Mouse (Mus musculus): ENCODE data around the gene Usp48.

Usp48 gene

DNA sequence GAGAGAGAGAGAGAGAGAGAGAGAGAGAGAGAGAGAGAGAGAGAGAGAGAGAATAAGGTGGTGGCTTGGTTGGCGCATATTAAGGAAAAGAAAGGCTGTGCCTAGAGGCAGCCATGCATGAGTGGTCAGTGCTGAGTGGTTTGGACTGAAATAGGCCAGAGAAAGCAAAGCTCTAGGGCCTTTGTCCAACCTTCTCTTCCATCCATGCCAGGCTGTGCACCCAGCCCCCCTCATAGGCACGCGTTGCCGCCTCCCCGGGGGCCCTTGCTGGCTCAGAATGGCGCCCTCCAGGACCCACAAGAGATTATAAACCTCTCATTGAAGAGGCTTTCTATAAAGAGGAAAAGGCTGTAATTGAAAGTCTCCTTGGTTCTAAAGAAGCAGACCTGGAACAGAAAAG is 68.0 kb downstream of the Usp48 start:
- WGBS: 56% methylated on average over 6 of the region's 6 CpGs

DNA sequence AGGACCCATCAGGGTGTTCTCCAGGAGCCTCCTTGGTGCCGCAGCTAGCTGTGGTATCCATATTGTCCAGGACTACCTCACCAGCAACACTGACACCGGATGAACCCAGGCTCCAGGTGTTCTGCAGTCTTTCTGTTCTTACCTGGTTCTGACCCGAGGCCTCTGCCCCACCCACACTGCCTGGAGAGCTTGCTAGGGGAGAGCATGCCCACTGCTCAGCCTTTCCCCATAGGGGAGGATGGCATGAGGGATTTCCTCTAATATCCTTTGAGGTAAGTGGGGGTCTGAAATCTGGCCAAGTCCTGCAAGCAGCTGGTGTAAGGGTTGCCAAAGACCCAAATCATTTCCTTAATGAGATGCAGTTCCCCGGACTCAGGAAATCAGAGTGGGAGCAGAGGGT is 69.9 kb downstream of the Usp48 start:
- WGBS: 65% methylated on average over 4 of the region's 4 CpGs

DNA sequence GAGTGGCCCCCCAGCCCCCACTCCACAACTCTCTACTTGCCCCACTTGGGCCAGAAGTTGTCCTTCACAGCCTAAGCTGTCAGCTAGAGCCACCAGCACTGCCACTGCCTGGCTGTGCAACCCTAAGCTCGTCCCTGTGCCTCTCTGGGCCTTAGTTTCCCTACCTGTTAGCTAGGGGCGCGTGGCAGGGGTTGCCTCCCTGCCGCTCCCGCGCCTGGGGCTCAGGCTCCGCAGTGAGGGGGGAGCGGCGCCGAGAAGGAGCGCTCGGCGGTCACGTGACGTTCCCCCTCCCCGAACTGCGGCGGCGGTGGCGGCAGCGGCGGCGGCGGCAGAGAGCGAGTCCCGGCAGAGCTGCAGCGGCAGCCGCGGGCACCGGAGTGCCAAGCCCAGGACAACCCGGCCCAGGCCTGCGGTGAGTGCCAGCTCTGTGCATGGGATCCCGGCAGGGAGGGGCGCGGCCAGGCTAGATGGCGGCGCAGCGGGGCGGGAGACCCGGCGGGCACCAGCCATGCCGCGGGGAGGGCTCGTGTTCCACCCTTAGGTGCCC is 71.0 kb downstream of the Usp48 start, which contains the start of gene Rap1gap:
Gene Rap1gap, plus strand, starts transcription at position 294 of the 547 bp plus-strand sequence.
- WGBS: 1% methylated on average over 44 of the region's 44 CpGs

DNA sequence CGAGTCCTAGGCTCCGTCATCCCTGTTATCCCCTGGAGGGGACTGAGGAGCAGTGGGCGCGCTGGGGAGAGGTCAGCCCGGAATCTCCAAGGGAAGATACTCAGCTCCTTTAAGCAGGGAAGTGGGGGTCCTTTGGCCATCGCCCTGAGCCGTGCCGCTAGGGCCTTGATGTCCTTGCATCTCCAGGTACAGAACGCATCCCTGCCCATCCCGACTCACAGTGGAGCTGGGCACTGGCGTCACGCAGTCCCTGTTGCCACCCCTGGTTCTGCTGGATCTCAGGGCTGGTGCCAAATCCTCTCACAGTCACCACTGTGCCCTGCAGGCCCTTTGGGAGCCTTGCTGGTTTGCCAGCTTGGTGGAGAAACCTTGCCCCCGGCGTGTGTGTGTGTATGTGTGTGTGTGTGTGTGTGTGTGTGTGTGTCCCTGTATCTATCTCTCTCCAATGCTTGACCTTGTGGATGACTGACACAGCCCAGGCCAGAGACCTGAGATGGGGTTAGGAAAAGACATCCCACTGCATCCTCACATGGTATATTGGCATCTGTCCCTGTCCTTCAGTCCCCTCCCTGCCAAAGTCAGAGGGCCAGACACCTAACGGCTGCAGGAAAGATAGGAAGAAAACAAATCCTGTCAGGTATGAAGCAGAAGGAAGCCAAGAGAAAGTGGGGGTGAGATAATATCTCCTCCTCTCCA is 71.6 kb downstream of the Usp48 start:
- 5% methylated on average over 15 of the region's 15 CpGs for WGBS

DNA sequence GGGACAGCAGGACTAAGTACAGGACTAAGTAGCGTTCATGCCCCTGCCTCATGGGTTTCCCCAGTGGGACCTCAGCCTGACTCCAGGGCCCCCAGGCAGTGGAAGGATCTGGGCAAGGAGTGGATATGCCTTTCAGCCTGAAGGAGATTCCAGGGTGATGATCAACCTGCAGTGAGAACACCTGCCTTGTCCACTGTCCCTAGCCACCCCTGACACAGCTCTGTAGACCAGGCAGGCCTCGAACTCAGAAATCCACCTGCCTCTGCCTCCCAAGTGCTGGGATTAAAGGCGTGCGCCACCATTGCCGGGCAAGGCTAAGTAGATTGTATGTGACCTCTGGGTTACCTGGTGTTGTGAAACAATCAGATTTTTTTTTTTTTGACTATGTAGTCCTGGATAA is 72.2 kb downstream of the Usp48 start:
- 69% methylated on average over 5 of the region's 5 CpGs for WGBS

DNA sequence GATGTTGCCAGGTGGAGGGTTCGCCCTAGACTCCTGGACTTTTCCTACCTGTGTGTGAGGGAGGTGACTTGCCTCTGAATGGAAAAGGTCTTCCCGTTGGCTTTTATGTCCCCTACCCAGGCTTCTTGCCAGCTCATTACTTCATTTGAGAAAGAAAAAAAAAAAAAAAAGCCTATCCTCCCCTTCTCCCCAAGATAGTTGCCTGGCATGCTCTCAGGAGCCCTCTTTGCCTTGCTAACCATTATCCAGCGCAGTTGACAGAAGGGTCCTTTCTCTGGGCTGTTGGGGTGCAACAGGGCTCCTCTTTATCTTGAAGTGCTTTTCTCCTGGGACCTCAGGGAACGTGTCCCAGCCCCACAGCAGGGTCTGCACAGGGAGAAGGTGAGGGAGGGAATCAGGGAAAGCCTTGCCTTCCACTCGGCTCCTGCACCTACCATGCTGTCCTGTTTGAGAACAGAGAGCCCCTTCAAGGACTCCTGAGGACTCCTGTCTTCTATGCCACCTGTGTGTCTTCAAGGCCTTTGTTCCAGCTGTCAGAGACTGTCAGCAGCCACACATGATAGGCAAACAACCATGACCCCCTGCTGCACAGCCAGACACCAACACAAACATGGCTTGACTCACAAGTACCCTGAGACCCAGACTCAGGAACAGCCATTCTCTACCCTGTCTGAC is 72.9 kb downstream of the Usp48 start:
- 30% methylated on average over 5 of the region's 5 CpGs for WGBS

DNA sequence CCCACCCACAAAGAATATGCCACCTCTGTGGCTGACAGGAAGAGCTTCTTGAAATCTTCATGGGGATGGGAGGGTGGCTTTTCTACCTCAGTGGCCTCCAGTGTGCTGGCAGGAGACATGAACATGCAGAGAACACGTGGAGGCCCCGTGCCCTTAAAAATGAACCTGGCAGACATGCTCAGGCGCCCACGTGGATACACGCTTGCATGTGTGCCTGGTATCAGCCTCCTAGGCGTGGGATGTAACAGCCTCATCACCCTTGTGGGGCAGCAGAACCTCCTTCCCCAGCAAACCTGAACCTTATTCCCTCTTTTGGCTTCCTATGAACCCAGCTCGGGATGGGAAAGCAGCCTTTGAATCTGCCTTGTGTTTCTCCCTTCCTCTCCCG is 73.4 kb downstream of the Usp48 start:
- 31% methylated on average over 8 of the region's 8 CpGs for WGBS

DNA sequence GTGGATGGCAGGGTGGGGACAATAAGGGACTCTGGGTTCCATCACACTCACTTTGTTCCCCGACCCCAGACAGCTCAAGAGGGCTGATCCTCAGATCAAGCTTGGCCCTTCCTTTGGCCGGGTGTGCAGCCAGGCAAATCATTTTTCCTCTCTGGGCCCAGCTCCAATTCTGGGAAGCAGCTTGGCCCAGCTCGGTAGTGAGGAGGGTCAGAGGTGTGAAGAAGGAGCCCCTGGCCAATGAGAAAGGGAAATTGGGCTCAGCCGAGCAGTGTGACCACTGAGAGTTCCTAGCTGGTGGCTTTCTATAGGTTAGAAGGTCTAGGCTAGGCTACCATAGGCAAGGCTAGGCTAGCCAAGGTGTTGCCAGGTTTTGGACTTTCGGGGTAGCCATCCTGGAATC is 74.2 kb downstream of the Usp48 start:
- 39% methylated on average over 5 of the region's 5 CpGs for WGBS

DNA sequence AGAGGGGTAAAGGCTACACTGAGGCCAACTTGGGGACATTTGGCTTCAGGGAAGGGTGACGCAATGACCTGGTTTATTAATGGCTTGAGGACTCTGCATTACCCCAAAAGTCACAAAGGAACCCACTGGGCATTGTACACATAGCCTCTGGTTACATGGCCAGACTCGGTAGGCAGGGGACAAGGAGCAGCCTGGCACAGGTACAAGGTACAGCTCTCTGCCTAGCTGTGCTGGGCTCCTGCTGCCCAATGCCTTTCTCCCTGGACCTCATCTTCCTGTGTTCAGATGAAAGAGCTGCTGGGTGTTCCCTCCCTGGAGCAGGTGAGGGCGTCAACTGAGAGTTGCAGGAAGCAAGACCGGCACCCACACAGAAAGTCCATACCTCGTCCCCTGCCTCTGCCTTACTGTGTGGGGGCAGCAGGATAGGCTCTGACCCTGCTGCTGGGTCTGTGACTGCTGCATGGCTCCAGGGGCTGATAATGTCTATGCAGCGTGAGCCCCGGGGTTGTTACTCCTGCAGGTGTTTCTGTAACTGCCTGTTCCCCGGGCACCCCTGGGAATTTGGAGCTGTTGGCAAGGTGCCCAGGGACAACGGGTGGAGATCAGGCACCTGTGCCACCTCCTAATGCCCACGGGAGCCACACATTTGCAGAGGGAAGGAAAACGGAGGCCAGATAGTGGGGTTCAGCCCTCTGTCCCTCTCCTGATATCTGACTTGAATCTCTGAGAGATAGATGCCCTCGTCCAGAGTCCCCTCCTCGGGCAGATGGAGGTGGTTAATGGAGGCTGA is 78.4 kb downstream of the Usp48 start:
- WGBS: 65% methylated on average over 13 of the region's 13 CpGs

DNA sequence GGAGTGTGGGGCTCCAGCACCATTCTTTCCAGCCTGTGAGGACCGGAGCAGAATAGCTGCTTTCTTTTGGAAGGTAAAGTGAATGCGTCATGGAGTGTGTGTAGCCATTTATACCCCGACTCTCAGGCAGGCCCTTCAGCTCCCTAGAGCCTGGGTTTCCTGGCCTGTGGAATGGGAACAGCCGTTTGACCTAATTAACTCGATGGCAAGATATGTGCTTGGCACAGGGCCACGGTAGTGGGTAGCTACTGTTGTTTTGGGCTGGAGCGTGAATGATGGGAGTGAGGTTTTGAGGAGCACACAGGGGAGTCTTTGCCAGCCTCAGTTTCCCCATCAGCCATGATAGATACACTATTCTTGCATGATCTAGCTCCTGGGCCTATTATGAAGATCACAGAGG is 82.0 kb downstream of the Usp48 start:
- WGBS: 24% methylated on average over 7 of the region's 7 CpGs

DNA sequence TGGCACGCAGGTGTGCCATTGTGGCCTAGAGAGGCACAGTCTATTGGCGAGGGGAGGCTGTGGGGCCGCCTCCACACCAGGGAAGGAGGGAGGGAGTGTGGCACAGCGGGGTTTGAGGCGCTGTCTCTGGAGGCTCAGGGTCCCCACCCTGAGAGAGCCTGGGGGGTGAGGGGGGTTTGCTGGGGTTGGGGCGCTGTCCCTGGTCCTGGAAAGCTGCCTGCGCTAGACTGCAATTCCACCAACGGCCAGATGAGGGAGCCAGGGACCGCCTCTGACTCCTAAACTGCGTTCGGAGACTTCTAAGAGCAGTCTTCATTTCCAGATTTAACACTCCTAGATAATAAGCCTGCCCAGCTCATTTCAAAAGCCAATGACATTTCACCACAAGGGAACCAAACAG is 82.5 kb downstream of the Usp48 start:
- WGBS: 7% methylated on average over 11 of the region's 11 CpGs

DNA sequence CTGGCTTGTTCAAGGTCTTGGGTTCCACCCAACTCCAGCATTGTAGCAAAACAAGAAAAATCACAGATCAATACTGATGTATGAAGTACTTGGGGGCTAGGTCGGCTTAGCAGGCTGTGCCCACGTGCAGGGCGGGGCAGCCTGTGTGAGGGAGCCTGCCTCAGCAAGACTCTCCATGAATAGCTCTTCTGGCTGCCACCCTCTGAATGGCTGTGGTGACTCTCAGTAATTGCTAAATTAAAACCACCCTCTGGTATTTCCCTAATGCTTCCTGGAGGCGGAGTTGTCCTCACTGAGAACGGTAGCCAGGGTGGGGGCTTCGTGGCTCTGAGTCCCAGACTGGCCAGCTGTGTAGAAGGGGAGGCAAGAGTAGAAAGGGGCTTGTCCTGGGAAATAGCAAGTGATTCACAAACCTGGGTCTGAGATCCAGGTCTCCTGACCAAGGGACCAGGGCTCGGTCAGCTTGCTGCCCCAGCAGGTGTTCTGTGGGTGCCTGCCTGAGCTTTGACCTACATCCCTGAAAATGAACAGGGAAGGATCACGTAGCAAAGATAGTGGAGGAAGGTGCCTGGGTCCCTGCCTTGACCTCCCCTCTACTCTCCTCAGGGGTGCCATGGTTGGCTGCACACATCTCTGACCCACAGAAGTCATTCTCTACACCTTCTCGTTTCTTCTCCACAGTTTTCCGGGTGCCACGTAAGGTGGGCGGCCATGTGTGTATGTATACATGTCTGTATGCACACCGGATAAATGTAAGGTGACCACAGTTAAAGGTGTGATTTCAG is 83.3 kb downstream of the Usp48 start:
- 38% methylated on average over 13 of the region's 13 CpGs for WGBS

DNA sequence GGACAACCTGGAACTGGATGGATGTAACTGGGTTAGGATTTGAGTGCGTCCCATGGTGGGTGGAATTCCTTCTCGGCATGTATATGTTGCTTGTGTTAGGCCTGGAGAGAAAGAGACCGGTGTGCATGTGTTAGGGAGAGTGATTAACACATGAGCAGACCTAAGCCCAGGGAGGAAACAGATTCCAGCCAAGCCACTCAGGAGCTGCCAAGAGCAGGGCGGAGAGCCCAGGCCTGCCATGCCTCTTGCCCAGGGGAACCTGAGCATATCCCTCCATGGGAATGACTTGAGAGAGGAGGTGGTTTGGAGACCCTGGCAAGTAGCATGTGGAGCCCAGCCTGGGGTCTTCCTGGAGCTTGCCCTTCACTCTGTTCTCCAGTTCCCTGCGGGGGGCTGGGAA is 84.4 kb downstream of the Usp48 start:
- 47% methylated on average over 5 of the region's 5 CpGs for WGBS

DNA sequence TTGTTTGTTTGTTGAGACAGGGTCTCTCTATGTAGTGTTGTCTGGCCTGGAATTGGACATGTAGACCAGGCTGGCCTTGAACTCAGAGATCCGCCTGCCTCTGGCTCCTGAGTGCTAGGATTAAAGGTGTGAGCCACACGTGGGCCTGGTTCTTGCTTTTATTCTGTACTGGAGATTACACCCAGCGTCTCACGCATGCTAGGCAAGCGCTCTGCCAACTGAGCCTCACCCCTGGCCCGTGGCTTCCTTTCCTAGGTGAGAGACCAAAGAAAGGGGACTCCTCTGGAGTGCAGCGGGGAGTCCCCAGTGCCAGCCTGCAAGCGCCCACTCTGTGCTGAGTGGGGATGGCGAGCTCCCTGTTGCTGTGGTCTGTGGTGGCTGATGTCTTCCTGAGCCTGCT is 85.0 kb downstream of the Usp48 start:
- 52% methylated on average over 9 of the region's 9 CpGs for WGBS

DNA sequence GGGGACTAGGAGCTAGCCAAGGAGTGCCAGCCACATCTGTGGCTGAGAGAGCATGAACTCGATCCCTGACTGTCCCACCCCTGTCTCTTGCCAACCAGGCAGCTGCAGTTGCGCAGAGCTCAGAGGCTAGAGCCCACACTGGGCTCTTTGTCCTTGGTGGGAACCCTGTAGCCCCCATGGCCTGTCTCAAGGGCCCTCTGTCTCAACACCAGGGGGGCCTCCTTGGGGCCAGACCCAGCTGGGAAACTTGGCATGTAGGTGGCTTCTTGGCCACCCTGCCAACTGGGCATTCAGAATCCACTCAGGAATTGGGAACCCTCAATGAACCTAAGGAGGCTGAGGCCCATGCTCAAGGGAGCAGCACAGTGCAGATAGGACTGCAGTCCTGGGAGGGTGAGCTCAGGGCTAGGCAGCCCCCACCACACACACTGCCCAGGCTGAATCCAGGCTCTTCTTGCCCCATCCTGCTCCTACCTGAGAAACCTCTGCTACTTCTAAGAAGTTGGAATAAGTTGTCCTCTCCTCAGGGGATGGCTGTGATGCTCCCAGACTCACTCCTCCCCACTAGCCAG is 86.5 kb downstream of the Usp48 start:
- 55% methylated on average over 2 of the region's 2 CpGs for WGBS

DNA sequence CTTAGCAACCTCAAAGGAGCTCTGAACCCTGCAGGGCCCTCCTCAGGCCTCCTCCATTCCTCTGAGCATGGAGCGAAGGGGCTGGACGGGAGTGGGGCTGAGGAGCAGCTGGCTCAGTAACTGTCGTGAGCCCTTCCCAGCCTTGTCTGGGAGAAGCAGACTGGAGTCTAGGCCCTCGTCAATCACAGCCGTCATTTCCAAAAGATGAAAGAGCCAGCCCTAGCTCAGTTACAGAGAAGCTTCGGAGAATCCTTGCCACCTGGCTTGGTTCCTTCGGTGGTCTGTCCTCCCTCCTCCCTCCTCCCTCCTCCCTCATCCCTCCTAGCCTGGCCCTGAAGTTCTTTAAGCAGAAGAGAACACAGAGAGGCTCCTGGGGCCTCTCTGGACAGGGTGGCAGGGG is 87.2 kb downstream of the Usp48 start:
- 15% methylated on average over 7 of the region's 7 CpGs for WGBS

DNA sequence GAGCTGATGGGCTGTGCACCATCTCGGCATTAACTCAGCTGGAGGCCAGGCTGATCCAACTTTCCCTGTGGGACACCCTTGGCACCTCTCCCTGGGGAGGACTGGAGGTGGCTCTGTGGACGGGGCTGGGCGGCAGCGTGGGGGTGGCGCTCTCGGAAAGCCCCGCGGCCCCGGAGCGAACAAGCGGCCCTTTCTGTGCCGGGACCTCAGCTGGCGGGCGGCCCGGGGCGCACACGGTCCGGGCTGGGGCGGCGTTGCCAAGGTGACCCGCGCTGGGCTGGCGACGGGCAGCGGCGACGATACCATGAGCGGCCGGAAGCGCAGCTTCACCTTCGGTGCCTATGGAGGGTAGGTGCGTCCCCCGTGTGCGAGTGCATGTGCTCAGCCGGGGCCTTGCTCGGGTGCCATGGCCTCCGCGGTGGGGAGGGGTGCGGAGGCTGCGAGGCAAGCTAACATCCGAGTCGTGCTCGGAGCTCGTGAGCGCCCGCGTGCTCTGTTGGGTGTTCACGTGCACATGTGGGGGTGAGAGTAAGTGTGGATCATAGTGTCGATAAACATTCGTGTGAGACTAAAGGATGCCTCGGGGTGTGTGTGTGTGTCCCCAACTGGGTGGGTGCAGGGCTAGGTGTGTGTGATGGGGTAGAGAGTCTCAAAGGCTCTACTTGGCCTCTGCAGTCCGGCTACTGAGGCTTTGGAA is 88.0 kb downstream of the Usp48 start:
- 4% methylated on average over 52 of the region's 52 CpGs for WGBS

DNA sequence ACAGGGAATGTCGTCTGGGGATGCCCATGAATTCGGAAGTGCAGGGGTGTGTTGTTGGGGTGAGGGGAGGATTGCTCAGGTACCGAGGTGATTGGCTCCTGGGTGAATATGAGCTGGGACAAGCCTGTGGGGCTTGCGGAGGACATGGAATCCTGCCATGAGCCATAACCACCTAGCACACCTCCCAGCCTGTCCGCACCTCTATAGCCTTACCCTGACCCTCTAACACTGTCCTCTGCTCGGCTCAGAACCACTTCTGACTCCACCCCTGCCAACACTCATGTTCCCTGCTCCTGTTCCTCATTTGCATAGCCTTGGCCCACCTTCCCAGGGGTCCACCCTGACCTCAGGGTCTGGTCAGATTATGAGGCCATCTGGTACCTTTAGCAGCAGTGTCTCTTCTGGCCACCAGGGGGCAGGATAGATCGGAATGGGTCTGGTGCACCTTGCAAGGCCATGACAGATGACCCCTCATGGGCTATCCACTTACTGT is 89.5 kb downstream of the Usp48 start:
- WGBS: 50% methylated on average over 7 of the region's 7 CpGs

DNA sequence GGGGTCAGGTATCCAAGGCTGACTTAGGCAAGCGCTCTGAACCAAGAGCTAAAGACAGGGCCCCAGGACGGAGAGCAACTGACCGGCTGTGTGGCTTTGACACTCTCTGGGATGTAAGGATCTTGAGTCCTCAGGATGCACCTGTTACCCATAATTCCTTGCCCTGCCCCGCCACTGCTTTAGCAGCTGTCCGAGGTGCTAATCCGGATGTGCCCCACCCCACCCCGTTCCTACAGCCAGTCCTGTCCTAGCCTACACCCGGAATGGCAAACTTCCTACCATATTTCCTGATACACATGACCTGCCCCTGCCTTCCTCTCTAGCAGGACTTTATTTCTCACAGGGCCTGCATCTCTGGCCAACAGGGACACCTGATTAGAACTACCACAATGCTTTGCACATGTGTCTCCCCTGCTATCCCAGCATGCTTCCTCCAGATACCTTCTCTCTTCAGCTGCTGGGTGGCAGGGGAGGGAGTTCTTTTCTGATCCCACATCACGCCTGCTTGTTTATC is 91.3 kb downstream of the Usp48 start:
- 50% methylated on average over 9 of the region's 9 CpGs for WGBS

DNA sequence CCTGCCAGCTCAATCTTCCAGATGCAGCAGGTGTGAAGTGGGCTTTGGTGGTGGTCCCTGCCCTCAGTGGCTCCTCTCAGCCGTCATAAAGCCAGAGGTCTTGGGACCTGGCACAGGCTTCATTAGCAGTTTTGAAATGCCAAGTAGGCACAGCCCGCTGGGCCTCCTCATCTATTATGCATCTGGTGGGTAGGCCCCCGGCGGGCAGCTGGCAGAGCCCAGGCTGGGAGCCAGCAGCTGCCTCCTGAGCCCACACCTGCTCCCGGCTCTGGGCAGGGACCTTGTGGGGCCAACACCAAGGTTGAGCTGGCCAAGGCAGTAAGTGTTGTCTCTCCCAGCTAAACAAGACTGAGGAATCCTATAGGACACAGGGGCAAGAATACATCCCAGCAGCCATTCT is 92.7 kb downstream of the Usp48 start:
- 29% methylated on average over 5 of the region's 5 CpGs for WGBS
